Mouse (Mus musculus): ENCODE data around the gene Bcl2a1a.
"Not testable (repeated sequence)": the region's sequence is repeated elsewhere in the genome, so short reads cannot be mapped to it uniquely, and the experiment has no call there.

DNA sequence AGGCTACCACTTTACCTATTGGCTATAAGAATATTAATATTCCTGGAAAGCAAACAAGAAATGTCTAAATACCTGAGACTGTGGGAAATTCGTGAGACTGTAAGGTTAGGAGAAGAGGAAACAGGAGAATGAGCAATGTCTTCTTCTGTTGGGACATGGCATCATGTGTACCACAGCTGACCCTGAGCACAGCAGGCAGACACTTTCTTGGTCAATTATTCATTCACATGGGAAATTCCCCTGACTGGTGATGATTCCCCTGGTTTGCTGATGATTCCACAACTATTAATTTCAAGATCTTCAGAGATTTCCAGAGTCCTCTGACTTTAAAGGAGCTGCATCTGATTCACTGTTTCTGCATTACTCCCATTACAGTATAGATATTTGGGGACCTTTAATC lies 3.3 kb downstream of the Bcl2a1a start:
- TF ChIP-seq CTCF (IDR thresholded peaks at IDR 0.05; ENCODE audit: extremely low read depth, insufficient read length, insufficient replicate concordance, low read depth, low read length); POLR2A (IDR thresholded peaks at IDR 0.05; ENCODE audit: low read depth, low read length): not testable (repeated sequence)

Data from small intestine, adult 2 months (tissue).